Mouse (Mus musculus): ENCODE results near the gene Xylt2. TPM values are rescaled to one million over a fixed set of nuclear protein-coding genes. Genes with fewer than 3 reads are reported as not detected.

The Xylt2 gene
- total and polyA plus RNA-seq, 3 experiments = 10.1 to 20.2 (median 16.3) TPM

DNA sequence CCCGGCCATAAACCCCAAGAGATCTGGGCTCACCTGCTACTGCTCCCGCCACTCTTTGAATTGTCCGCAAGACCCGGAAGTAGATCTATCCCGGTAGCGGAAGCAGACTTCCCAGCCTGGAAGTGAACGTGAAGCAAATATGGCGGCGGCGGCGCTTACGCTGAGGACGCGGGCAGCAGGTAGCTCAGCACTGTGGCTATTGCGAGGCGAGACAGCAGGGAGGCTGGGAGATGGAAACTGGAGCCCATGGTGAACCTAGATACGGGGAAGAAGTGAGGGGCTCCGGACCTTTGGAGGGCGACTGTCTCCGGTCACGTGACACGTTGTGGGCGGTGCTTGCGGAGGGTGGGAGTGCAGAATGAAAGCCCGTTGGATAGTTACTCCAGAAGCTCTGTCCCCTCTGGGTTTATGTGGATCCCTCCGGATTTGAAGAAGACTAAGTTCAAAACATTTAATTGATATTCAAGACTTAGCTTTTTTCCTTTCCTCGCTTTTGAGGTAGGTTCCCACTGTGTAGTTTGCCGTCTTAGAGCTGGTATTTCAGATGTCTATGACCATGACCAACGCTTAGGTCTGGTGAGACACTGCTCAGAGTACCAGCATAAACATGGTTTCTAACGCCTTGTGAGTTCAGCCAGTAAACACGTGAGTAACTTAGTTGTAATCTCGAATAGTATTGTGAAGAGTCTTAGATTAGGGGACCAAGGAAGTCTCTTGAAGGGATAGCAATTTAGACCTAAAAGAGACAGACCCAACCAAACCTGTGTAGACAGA, 23.5 kb downstream of the Xylt2 start, which contains the start of the genes Mrpl27 and Eme1 (continued):
- TF ChIP-seq RAD21 (IDR thresholded peaks at IDR 0.05; ENCODE audit: low read depth, low read length) = no peak; the same call in 1 of the 2 replicates
- TF ChIP-seq ZC3H11A (IDR thresholded peaks at IDR 0.05; ENCODE audit: low read depth, low read length) = no peak
- peak; percentile 79 for TF ChIP-seq MEF2A (IDR thresholded peaks at IDR 0.05; ENCODE audit: borderline replicate concordance, low read depth, low read length)
- TF ChIP-seq ZNF384 (IDR thresholded peaks at IDR 0.05; ENCODE audit: low read depth, low read length) = 0 out of 2 replicates have a peak, but pooled peaks have one; percentile 16
- TF ChIP-seq MXI1 (IDR thresholded peaks at IDR 0.05; ENCODE audit: low read depth, low read length) = peak; percentile 95
- peak; percentile 92 for TF ChIP-seq POLR2A (IDR thresholded peaks at IDR 0.05; ENCODE audit: low read depth, low read length)
- TF ChIP-seq CHD1 (IDR thresholded peaks at IDR 0.05; ENCODE audit: low read depth, low read length) = no peak
- TF ChIP-seq RCOR1 (conservative IDR thresholded peaks at IDR 0.05; ENCODE audit: low read depth, low read length) = peak; percentile 81; the same call in 1 of the 2 replicates
- peak; percentile 71 for TF ChIP-seq NRF1 (IDR thresholded peaks at IDR 0.05; ENCODE audit: low read depth, low read length)
- peak; percentile 96 for TF ChIP-seq E2F4 (IDR thresholded peaks at IDR 0.05; ENCODE audit: insufficient replicate concordance, low read depth, low read length)
- TF ChIP-seq CTCF (conservative IDR thresholded peaks at IDR 0.05 in 1 of 2, IDR thresholded peaks at IDR 0.05 in 1 of 2; ENCODE audit: low read depth in 2 of 2, low read length in 2 of 2) = no peak
- peak; percentile 98 for TF ChIP-seq USF2 (conservative IDR thresholded peaks at IDR 0.05; ENCODE audit: low read depth, low read length)
- peak; percentile 96 for TF ChIP-seq TCF12 (IDR thresholded peaks at IDR 0.05; ENCODE audit: low read depth, low read length)
- TF ChIP-seq PAX5 (IDR thresholded peaks at IDR 0.05; ENCODE audit: low read length) = no peak

DNA sequence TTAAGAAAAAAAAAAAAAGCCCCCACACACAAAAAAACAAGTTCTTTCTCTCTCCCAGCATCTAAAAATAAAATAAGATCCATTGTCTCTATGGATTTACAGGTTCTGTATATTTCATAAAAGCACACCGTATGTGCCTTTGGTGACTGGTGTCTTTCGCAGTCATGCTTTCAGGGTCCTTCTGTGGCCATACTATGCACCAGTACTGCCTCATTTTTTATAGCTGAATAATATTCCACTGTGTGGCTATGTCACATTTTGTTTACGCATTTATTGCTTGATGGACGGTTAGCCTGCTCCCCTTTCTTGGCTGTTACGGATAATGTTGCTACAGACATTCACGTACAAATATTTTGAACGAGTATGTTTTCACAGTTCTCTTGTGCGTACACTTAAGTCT, 24.3 kb downstream of the Xylt2 start:
- H3K27ac ChIP-seq (ENCODE audit: insufficient read depth, low read depth) = no peak overlapping the region
- peaks cover 23% of the 10 kb centered on the region for H3K79me2 ChIP-seq (replicated peaks; ENCODE audit: control insufficient read depth, extremely low read depth, insufficient read depth, poor library complexity, severe bottlenecking)
- H3K4me3 ChIP-seq (replicated peaks in 1 of 3; ENCODE audit: low read depth in 2 of 3, low read length in 2 of 3, poor library complexity in 1 of 3) = peak overlapping the region; percentile 62 to 83 (median 77)
- TF ChIP-seq E2F4 (IDR thresholded peaks at IDR 0.05; ENCODE audit: insufficient replicate concordance, low read depth, low read length) = no peak
- no peak for TF ChIP-seq HCFC1 (IDR thresholded peaks at IDR 0.05; ENCODE audit: low read depth, low read length)
- no peak for TF ChIP-seq KAT2A (IDR thresholded peaks at IDR 0.05; ENCODE audit: insufficient replicate concordance, low read length)
- no peak for TF ChIP-seq MXI1 (IDR thresholded peaks at IDR 0.05; ENCODE audit: low read depth, low read length)
- TF ChIP-seq IRF4 (IDR thresholded peaks at IDR 0.05; ENCODE audit: low read depth, low read length) = no peak
- no peak for TF ChIP-seq JUND (conservative IDR thresholded peaks at IDR 0.05; ENCODE audit: low read depth, low read length)
- TF ChIP-seq CHD1 (IDR thresholded peaks at IDR 0.05; ENCODE audit: low read depth, low read length) = no peak
- TF ChIP-seq TBP (conservative IDR thresholded peaks at IDR 0.05; ENCODE audit: low read depth, low read length) = no peak
- no peak for TF ChIP-seq SIN3A (IDR thresholded peaks at IDR 0.05; ENCODE audit: low read length)
- no peak for TF ChIP-seq TCF12 (IDR thresholded peaks at IDR 0.05; ENCODE audit: low read depth, low read length)
- TF ChIP-seq NELFE (IDR thresholded peaks at IDR 0.05; ENCODE audit: low read depth, low read length) = no peak
- TF ChIP-seq MYC (IDR thresholded peaks at IDR 0.05; ENCODE audit: low read depth, low read length) = no peak
- no peak for TF ChIP-seq ELF1 (IDR thresholded peaks at IDR 0.05; ENCODE audit: low read depth, low read length)
- TF ChIP-seq POLR2A (IDR thresholded peaks at IDR 0.05; ENCODE audit: low read depth, low read length) = no peak
- no peak for TF ChIP-seq ZC3H11A (IDR thresholded peaks at IDR 0.05; ENCODE audit: low read depth, low read length)
- TF ChIP-seq PAX5 (IDR thresholded peaks at IDR 0.05; ENCODE audit: low read length) = no peak
- dilution Hi-C loops (cut with MboI; ENCODE audit: extremely low pct_ligation_motif_present, extremely low pct_unique_long_range_greater_than_20kb, low sequenced_read_pairs) = no loop called here
- in situ Hi-C loops (cut with MboI; ENCODE audit: low pct_ligation_motif_present, low pct_unique_long_range_greater_than_20kb, low sequenced_read_pairs) = loop anchor here (5.0 kb wide), 1 partner anchor 64 kb away; no protein-coding TSS in a partner anchor
- H3K9me3 ChIP-seq (replicated peaks; ENCODE audit: low read length) = no peaks in the 10 kb centered on the region
- no peak for DNase-seq (ENCODE audit: extremely low read depth)
- H3K9ac ChIP-seq (ENCODE audit: insufficient read depth, low read depth) = peak overlapping the region; percentile 69
- H3K27me3 ChIP-seq (replicated peaks) = no peaks in the 10 kb centered on the region
- H3K36me3 ChIP-seq (replicated peaks in 1 of 2; ENCODE audit: control insufficient read depth in 1 of 2, insufficient read depth in 1 of 2, low read length in 1 of 2) = peaks cover 38 to 69% of the 10 kb centered on the region in 2 experiments
- H3K4me2 ChIP-seq (ENCODE audit: insufficient read depth, low read depth, poor library complexity, severe bottlenecking) = peak overlapping the region; percentile 90
- peaks cover 6 to 24% of the 10 kb centered on the region in 2 experiments for H3K4me1 ChIP-seq (ENCODE audit: control insufficient read depth in 1 of 2, insufficient read depth in 2 of 2)
